Mouse (Mus musculus) gastrocnemius, postnatal 36 days (tissue): ENCODE results near the gene Upf1. TPM values are rescaled to one million over a fixed set of nuclear protein-coding genes. Genes with fewer than 3 reads are reported as not detected.
A peak's percentile ranks its signal among the peaks of the same experiment; 100 is the strongest.

Source experiments
- DNase-seq, 2 experiments: peaks; one replicate each; pipeline ENCODE4 v3.0.0; 2022
- intact Hi-C: fragments of 180-260 bp; cut with DNase I; formaldehyde crosslinking; loops from one replicate; pipeline ENCODE4 v1.15.1; 2025
- total RNA-seq, 2 experiments: library from RNA; stranded (reverse); gene quantifications; 2 replicates each; pipeline ENCODE4 v1.2.3; 2021

The Upf1 gene
- total RNA-seq, 2 experiments from 2014 or later = 27.0 to 27.6 TPM

- intact Hi-C loops = no loop called here
- DNase-seq = no peak
Measured at GRCm38 (mm10) chr8:70329835-70330740, 23.0 kb downstream of the Upf1 start.

GRCm38 (mm10) chr8:70329124-70329834 lies 23.8 kb downstream of the Upf1 start, which contains the start of gene Gdf1:
TSS of gene Gdf1 (plus strand) at chr8:70329817.
- intact Hi-C loops = no loop called here
- DNase-seq = no peak

DNA sequence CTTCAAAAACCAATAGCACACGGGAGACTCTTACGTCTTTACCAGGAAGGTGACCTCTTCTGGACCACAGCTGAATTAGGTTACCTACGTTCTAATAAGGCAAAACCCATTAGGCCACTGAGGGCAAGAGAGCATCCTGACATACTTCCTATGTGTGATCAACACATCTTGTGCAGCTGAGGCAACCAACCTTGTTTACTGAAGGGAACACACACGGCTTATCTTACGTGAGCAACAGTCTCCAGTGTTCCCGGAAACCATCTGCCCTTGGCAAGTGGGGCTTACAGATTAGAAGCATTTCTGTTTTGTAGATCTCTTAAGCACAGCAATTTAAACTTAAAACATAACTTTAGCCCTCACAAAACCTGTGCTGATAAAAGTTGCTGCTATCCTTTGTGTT lies 25.6 kb downstream of the Upf1 start:
- DNase-seq = no peak
- intact Hi-C loops = no loop called here

DNA sequence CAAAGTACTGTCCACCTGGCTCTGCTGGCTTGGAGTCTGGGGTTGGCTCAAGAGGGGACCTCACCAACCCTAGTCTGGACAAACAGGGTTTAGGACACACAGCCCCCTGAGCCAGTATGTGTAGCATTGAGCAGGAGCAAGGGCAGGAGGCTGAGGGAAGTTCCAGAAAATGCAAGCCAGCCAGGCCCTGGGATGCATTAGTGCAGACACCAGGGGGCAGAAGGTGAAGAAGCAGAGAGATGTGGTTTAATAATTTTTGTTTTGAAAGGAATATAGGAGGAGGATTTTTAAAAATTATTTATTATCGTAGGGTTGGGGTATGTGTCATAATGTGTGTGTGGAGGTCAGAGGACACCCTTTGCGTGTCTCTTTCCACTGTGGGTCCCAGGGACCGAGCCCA lies 29.4 kb downstream of the Upf1 start:
- DNase-seq = no peak
- intact Hi-C loops = no loop called here

- no peak for DNase-seq
- intact Hi-C loops = no loop called here
Measured at GRCm38 (mm10) chr8:70317872-70318271, 35.2 kb downstream of the Upf1 start.

- intact Hi-C loops = no loop called here
- no peak for DNase-seq
Measured at GRCm38 (mm10) chr8:70316511-70317504, 36.3 kb downstream of the Upf1 start.

DNA sequence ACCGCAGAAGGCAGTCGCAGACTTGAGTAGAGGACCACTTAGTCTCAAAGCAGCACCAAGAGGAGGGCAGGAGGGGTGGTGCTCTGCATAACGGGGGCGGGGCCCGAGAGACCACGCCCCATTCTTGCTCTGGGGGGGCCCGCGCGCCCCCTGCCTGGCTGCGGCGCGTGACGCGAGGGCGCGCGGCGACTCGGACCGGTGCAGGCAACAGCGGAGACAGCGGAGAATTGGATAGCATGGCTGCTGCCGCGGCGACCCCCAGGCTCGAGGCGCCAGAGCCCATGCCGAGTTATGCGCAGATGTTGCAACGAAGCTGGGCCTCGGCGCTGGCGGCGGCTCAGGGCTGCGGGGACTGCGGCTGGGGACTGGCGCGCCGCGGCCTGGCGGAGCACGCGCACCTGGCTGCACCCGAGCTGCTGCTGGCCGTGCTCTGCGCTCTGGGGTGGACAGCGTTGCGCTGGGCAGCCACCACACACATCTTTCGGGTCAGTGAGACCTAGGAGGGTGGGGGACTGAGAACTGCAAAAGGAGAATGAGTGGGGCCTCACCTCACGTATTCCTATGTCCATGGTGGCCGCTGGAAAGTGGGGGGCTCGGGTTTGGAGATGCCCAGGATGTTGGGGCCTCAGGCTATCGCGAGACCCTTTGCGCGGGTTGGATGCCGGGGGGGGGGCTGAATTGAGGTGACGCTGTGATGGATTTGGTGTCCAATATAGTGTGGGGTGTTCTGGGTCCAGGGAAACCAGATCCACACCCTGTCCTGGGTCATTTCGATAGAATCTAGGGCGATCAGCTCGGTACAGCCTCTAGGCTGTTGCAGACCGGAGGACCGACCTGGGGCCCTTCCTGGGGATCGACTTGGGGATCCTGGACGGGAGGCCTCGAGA lies 37.2 kb downstream of the Upf1 start, which contains the start of gene Cers1:
Gene Cers1, plus strand, starts transcription at position 152 of the 887 bp plus-strand sequence.
- peak; percentile 46 to 51 for DNase-seq
- intact Hi-C loops = no loop called here

DNA sequence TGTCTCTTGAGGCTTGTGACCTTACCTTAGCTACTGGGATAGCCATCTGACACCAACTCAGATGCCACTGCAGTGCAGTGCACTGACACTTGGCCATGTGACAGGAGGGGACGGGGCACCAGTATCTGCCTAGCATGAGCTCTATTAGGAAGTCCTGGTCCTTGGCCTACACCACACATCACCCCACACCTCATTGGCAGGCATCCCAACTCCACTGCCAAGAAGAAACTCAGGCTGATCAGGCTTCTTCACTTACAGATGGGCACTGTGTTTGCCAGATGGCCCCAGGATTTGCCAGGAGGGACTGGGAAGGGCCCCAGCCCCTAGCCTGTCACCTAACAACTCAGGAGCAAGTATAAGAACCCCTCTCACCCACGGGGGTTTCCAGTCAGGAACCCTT lies 39.7 kb downstream of the Upf1 start:
- intact Hi-C loops = no loop called here
- peak; percentile 75 to 80 for DNase-seq

DNA sequence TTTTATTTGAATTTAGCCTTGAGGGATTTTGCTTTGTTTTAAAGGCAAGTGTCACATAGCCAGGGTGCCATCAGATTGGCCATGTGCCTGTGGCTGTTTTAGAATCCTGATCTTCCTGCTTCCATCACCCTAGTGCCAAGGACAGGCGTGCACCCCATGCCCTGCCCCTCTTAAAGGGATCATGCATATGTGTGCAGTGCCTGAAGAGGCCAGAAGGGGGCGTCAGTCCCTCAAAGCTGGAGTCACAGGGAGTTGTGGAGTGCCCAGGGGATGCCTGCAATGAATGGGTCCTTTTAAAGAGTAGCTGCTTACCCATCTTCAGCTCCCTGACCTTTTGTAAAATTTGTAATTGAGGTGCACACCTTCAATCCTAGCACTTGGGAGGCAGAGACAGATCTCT lies 43.8 kb downstream of the Upf1 start:
- DNase-seq = no peak
- intact Hi-C loops = no loop called here

DNA sequence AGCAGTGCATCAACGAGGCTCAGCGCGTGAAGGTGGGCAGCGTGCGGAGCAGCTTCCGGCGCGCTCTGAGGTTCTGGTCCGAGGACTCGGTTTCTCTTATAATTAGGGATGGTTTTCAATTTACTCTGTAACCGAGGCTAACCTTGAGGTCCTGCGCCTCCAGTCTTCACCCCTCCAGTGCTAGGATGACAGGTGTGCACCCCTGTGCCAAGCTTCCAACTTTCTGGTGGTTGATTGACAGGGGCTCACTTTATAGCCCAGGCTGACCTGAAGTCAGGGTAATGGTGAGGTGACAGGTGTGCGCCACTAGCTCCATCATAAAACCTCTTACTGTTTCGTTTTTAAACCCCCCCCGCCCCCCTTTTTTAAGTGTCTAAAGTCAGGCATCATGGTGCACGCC lies 50.2 kb downstream of the Upf1 start:
- DNase-seq = no peak
- intact Hi-C loops = no loop called here

DNA sequence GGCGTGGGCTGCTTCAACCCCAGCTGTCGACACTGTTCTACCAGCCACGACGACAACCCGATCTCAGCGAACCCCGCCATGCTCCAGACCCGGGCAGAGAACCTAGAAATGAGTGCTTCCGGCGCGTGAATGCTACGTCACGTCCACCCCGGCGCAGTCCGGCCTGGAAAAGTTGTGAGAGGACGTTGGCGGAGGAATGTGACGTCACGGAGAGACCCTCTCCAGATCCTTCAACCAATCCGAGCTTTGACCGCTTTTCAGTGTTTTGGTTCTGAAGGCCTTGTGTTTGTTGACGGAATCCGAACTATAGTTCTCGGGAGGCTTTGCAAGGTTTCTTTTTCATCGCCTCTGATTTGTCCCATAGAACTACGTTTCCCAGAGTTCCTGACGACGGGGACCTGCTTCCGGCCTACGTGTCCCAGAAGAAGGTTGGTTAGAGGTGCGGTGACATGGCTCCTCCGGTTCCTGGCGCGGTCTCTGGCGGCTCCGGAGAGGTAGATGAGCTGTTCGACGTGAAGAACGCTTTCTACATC lies 50.7 kb downstream of the Upf1 start, which contains the start of the genes Ddx49 and Cope:
Gene Ddx49, minus strand, starts transcription at position 132 of the 533 bp plus-strand sequence.
Gene Cope, plus strand, starts transcription at position 161 of the 533 bp plus-strand sequence.
- DNase-seq = peak; percentile 81 to 92
- intact Hi-C loops = no loop called here

DNA sequence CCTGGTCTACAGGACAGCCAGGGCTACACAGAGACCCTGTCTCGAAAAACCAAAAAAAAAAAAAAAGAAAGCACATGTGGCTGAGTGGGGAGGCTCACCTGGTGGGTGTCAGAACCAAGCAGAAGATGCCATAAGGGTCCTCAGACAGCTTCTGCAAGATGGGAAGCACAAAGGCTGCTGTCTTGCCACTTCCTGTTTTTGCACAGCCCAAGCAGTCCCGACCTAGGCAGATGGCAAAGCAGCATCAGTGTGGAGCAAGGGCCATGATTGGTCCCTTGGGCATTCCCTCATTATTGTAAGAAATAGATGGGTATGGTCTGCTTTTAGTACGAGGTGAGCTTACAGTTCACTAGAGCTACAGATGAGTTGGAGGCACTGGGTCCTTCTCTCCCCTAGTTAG lies 52.2 kb downstream of the Upf1 start:
- intact Hi-C loops = no loop called here

GRCm38 (mm10) chr8:70293988-70294405 lies 59.1 kb downstream of the Upf1 start:
- no peak for DNase-seq
- intact Hi-C loops = no loop called here

More for the DNA sequence above, 52.2 kb downstream of the Upf1 start:
- DNase-seq = no peak

GRCm38 (mm10) chr8:70286737-70287136 lies 66.3 kb downstream of the Upf1 start:
- intact Hi-C loops = no loop called here

DNA sequence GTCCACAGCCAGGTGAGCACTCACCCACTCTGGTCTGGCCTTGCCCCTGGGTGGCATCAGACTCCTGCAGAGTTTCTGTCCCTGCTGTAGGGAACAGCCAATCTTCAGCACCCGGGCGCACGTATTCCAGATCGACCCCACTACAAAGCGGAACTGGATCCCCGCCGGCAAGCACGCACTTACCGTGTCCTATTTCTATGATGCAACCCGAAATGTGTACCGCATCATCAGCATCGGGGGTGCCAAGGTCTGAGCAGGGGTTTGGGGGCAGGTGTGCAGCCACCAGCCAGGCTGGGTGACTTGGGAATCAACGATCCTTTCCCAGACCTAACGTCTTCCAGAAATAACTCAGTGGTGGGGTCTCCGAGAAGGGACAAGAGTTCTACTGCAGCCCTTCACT lies 67.8 kb downstream of the Upf1 start:
- intact Hi-C loops = no loop called here
- DNase-seq = no peak

More at GRCm38 (mm10) chr8:70286737-70287136, 66.3 kb downstream of the Upf1 start:
- no peak for DNase-seq

DNA sequence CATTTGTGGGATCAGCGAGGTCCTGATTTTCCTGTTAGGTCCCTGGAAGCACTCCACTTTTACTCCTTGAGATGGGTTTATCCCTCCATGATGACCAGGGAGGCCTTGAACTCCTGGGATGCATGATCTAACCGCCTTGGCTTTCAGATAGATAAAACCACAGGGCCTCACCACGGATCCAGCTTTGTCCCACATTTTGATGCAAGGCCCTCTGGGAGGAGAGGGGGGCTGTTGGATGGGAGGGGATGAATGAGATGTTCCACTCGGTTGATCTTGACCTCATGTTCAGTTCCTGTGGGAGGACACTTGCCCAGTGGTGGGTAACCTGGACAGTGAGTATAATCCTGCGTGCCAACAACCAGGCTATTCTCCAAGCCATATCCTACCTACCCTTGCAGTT lies 68.7 kb downstream of the Upf1 start:
- no peak for DNase-seq
- intact Hi-C loops = no loop called here

DNA sequence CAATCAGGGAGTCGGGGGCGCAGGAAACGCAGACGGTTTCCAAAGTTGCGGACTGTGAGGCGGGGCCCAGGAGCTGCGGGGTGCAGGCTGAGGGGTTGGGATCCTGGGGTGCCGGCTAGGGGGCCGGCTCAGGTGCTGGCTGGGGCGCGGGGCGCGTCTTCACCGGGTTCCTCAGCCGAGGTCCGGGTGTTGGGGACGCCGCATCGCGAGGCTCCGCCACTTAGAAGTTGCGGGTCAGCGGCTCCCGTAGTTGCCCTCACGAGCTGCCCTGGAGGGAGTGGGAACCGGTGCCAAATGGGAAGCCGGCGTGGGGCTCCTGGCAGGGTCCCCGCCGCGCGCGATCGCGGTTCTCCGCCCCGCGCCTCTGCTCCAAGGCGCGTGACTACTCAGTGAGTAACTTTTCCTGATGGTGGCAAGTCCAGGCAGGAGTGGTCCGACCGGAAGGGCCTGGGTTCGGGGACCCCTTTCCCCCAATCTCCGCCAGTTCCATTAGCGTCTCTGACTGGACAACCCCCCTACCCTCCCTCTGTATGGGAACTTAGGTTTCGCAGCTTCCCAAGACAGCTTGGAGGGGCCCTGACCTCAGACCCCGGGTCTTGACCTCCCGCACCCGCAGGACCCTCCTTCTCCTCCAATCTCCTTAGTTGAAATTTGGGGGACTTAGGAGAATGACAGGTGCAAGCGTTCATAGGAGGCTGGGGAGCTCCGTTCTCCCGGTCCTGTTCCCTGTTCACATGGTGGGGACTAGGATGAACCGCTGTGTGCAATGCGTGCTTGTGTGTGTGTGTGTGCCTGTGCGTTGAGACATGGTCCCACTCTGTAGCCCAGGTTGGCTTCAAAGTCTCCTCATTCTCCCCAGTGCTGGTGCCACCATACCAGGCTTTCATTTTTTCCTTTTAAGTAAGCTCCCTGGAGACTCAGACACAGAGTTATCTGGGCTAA lies 69.7 kb downstream of the Upf1 start:
- peak in 1 of 2 experiments; percentile 31 for DNase-seq
- intact Hi-C loops = no loop called here
